Mouse (Mus musculus): ENCODE results near the gene Tmem219.

DNA sequence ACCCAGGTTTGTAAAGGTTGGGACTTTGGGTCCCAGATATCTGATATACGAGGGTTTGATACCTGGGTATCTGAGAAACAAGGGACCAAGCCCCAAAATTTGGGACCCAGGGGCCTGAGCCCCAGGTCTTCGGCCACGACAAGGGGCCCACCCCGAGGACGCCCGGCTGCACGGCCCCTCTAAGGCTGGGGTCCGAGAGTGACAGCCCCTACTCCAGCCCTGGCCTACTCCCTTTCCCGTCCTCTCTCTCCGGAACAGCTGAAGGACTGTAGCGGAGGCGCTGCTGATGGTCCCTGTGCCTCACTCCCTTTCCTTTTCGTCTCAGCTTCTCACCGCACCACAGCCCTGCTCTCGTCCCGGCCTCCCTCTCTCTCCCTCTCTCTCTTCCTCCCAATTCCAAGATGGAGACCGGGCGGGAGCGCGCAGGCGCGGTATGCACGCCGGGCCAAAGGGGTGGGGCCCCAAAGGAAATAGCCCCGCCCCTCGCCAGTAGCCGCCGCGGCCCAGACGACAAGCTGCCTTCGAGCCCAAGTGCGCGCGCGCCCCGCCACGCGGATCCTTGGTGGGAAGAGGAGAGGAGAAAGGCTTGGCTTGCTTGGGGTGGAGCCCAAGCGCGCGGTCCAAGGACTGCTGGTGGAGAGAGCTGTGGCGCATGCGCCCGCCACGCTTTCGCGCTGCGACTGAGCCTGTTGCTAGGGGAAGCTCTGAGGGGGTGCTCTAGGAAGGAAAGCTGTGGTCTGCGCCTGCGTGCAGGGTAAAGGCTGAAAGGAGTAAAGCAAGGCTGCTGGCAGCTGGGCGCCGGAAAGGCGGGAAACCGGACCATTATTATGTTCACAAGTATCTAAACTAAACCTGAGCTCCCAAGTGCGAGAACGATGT, 38.2 kb downstream of the Tmem219 start, which contains the start of gene Taok2:
- TF ChIP-seq CTCF (IDR thresholded peaks at IDR 0.05; ENCODE audit: low read depth, low read length) (no peak), POLR2A (IDR thresholded peaks at IDR 0.05; ENCODE audit: borderline replicate concordance, low read depth, low read length) (no peak)
